11 mouse cellular contexts compared by ENCODE assay signal in the genomic region with DNA sequence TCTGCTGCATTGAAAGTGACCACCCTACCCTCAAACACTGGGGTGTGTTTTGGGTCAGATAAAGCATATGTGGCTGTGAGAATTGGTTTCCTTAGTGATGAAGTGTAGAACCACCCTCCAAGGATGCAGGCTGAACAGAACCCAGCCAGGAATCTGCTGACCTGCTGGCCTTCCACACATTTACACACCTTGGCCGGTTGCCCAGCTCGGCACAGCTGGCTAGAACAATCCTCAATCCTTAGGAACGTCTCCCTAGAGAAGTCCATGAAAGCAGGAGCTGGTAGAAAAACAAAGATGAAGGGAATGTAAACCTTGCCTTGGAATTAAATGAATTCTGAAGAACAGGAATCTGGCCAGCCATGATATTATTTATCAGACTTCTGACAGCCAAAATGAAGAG.
A peak's percentile ranks its signal among the peaks of the same experiment; 100 is the strongest.
DNase-seq lines count a peak whose midpoint lies in the region; ATAC-seq and TF ChIP-seq lines count a peak whose summit lies in the region.
"Had no signal": no experiment of that assay in that cellular context is flagged by ENCODE, and none has a peak within 500 bp of the region (broad histone marks: within the 10 kb centered on the region; RNA-seq: fewer than 3 reads in every experiment).

No protein-coding gene starts in this region.

- no peaks in the 10 kb centered on the region for H3K36me3 ChIP-seq in hindbrain, postnatal 0 days (ENCODE audit: insufficient read depth, low read length)
- no peaks in the 10 kb centered on the region for H3K36me3 ChIP-seq in hindbrain, embryonic 12.5 days
- H3K36me3 ChIP-seq: G1E had no signal

- 26% methylated on average over 3 of the region's 3 CpGs for WGBS in hindbrain, postnatal 0 days
- WGBS in hindbrain, embryonic 12.5 days, result 50% methylated on average over 3 of the region's 3 CpGs

- peaks cover 3% of the 10 kb centered on the region; the same call in 1 of the 2 replicates for H3K4me1 ChIP-seq in hindbrain, postnatal 0 days (ENCODE audit: insufficient read depth, low read length)
- H3K4me1 ChIP-seq in hindbrain, embryonic 12.5 days, result 0 out of 2 replicates have a peak, but pooled peaks cover 3% of the 10 kb centered on the region

- no peaks in the 10 kb centered on the region for H3K9me3 ChIP-seq in hindbrain, postnatal 0 days (ENCODE audit: low read length)
- no peaks in the 10 kb centered on the region for H3K9me3 ChIP-seq in hindbrain, embryonic 12.5 days (replicated peaks)

- no peak overlapping the region for H3K27ac ChIP-seq in hindbrain, postnatal 0 days
- no peak overlapping the region for H3K27ac ChIP-seq in hindbrain, embryonic 12.5 days

- ATAC-seq in hindbrain, postnatal 0 days, result no peak
- no peak for ATAC-seq in hindbrain, embryonic 12.5 days (ENCODE audit: low FRiP score)

- TF ChIP-seq CTCF in hindbrain, postnatal 0 days (IDR thresholded peaks at IDR 0.05; ENCODE audit: low read depth), result no peak

- intact Hi-C loops in heart, postnatal 36 days (cut with DNase I), result no loop called here

- DNase-seq in hindbrain, postnatal 0 days (ENCODE audit: low spot score), result peak; percentile 52
- DNase-seq in right cerebral cortex, postnatal 4 days, result peak; percentile 10
- no peak for DNase-seq in right cerebral cortex, adult 2 months (ENCODE audit: low spot score in 2 of 2)
- peak; percentile 18 to 47 for DNase-seq in heart, postnatal 36 days
- peak; percentile 3 for DNase-seq in yolk sac, embryonic 10.5 days (ENCODE audit: low spot score)
- no peak for DNase-seq in spleen, postnatal 14 days (ENCODE audit: low spot score in 2 of 2)
- DNase-seq in frontal cortex, adult 2 months (ENCODE audit: extremely low spot score in 1 of 2, low spot score in 1 of 2), result no peak
- DNase-seq: cerebellum, adult 18-20 months; thymus, adult 2 months had no signal

- no peak overlapping the region for H3K4me3 ChIP-seq in hindbrain, postnatal 0 days (ENCODE audit: low read length)
- no peak overlapping the region for H3K4me3 ChIP-seq in hindbrain, embryonic 12.5 days

- no peak overlapping the region for H3K4me2 ChIP-seq in hindbrain, postnatal 0 days (ENCODE audit: low read depth, low read length)
- H3K4me2 ChIP-seq in hindbrain, embryonic 12.5 days (replicated peaks), result no peak overlapping the region

- H3K27me3 ChIP-seq in hindbrain, postnatal 0 days (ENCODE audit: insufficient read depth, low read length), result no peaks in the 10 kb centered on the region
- H3K27me3 ChIP-seq in hindbrain, embryonic 12.5 days, result no peaks in the 10 kb centered on the region

- H3K9ac ChIP-seq in hindbrain, postnatal 0 days (replicated peaks; ENCODE audit: low read length), result no peak overlapping the region
- H3K9ac ChIP-seq in hindbrain, embryonic 12.5 days, result no peak overlapping the region

Comparison
In these comparisons a context has a peak if more than half of its experiments do, and no peak if none do; other contexts are left out.
1. DNase-seq: peak in hindbrain, postnatal 0 days (single experiment), right cerebral cortex, postnatal 4 days (single experiment), heart, postnatal 36 days (2 of 2) and yolk sac, embryonic 10.5 days (single experiment); none in right cerebral cortex, adult 2 months (0 of 2), spleen, postnatal 14 days (0 of 2) and frontal cortex, adult 2 months (0 of 2).